Mouse (Mus musculus): ENCODE measurements around the gene Dcbld1.

Dcbld1 gene

DNA sequence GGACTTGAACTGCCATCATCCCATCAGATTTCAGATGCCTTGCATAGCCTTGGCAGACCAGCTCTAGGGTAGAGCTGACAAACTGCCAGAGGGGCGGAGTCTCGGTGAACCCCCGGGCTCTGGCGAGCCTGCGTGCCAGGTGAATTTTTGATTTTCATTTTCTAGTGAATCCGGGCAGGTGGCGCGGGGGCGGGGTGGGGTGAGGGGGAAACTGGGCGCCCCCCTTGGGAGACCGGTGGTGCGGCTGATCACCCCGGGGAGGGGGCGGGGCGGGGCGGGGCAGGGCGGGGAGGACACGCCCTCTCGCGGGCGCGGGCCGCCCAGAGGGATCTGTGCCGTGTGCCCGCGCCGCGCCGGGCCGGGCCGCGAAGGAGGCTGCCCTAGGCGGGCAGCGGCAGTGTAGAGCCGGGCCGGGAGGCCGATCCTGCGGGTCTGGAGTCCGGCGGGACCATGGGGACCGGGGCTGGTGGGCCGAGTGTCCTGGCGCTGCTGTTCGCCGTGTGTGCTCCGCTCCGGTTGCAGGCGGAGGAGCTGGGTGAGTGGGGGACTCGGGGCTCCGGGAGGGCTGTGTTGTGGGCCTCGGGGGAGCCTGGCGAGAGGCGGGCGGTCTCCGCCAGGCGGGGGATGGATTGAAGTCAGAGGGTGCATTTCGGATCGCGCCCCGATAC, at the start of gene Dcbld1:
Gene Dcbld1 (plus strand): TSS at position 319 of the 668 bp plus-strand sequence.
- DNase-seq (ENCODE audit: low spot score), result peak; percentile 34

DNA sequence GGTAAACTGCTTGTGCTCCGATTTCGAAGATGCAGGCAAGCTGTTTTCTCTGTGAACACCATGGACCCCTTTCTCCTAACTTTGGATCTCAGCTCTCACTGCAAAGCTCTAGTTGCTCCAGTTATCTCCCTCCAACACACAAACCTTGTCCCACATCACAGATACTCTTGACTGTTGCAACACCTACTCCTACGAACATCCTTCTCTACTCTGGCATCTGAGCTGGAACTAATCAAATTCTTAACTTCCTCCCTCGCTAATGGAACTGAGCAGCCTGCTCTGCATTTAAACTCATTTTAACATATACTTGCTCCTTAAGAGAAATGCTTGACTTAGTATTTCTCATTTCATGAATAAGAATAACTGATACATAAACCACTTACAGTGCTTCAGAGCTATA, 47.5 kb upstream of the Dcbld1 start:
- DNase-seq (ENCODE audit: low spot score), result no peak

- no peak for DNase-seq (ENCODE audit: low spot score)
Observed at GRCm38 (mm10) chr10:52194957-52195852, 38.2 kb upstream of the Dcbld1 start, which contains the start of gene Ros1. Gene Ros1, minus strand, starts transcription at chr10:52195244.

- no peak for DNase-seq (ENCODE audit: low spot score)
Observed at GRCm38 (mm10) chr10:52204006-52204405, 29.4 kb upstream of the Dcbld1 start.

DNA sequence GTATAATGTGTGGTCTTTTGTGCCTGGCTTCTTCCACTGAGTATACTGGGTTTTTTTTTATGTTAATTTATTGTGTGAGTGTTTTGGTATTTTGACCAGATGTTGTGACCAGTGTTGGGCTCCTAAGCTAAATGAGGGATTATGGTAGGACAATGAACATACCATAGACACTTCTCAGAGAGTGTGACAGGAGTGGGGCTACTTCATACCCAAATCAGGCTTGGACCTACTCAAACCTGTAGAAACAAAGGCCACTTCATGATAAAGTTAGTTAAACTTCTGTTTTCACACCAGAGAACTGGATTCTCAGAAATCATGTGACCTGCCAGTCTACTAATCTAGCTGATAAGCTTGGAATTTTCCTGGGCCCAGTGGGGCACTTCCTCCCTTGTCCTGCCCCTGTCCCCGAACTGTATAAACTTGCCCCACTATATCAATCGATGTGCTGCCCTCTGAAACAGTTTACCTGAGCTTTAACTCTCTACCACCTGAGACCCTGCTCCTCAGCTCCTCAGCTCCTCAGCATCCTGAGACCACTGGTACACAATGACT, 18.1 kb upstream of the Dcbld1 start:
- no peak for DNase-seq (ENCODE audit: low spot score)

DNA sequence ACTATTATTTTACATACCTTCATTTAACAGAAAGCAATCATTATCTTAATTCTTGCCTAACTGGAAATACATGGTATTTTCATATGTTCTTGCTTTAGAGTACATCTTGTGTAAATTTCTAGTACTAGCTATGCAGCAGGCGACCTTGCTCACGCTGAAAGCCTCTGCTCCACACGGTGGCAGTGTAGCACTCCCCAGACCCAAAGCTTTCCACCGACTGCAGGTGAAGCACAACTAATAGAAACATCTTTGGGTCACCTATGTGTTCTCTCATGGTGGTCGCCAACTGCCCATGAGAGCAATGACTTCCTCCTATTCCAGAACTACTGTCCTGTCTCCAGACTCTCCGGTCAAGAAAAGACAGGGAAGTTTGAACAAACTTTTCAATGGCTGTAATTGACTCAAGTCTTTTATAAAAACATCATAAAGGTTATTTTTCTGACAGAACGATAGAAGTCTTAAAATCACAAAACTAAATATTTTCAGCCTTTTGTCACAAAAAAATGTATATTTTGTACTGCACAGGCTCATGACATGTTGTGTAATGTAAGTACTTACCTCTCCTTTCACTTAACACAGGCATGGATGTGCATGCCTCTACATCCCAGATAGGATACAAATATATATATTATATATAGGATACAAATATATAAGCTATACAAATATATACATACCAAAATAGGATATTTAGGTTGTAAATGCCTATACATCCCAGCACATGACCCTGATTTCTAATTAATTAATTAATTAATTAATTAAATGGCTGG, 16.4 kb upstream of the Dcbld1 start:
- DNase-seq (ENCODE audit: low spot score), result no peak

GRCm38 (mm10) chr10:52217564-52217934, 15.9 kb upstream of the Dcbld1 start:
- DNase-seq (ENCODE audit: low spot score), result no peak

- DNase-seq (ENCODE audit: low spot score), result no peak
Observed at GRCm38 (mm10) chr10:52219600-52219999, 13.8 kb upstream of the Dcbld1 start.

GRCm38 (mm10) chr10:52232196-52233176, 933 bp upstream of the Dcbld1 start:
- DNase-seq (ENCODE audit: low spot score), result peak; percentile 1

DNA sequence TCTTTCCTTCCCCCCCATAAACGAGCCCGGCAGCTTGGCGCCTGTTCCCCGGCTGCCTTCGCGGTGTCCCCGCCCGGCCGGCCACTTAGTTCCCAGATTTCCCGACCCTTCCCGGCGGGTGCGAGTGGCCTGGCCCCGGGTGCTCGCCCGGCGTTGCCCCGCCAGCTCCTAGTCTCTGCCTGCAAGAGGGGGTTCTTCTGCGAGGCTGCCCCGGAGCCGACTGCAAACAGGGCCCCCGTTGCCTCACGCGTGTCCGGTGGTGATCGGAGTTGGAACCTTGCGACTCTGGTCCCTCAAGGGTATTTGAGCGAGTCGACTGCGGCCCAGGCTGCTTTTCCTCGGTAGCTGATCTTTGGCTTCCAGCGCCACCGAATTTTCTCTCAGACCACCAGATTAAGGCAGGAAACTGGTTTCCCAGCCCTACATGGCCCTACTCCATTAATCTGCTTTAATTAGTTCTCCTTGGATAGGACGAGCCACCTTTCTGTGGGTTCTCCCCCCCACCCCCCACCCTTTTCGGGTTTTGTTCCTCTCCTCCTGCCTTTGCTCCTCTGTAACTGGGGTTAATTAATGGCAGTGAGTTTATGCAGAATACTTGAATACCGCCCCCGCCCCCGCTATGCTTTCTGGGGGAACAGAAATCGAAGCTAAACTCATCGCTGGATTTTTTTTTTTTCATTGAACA, 692 bp downstream of the Dcbld1 start:
- peak; percentile 5 for DNase-seq (ENCODE audit: low spot score)

GRCm38 (mm10) chr10:52234654-52234981, 1.2 kb downstream of the Dcbld1 start:
- DNase-seq (ENCODE audit: low spot score), result no peak

GRCm38 (mm10) chr10:52235461-52235860, 2.0 kb downstream of the Dcbld1 start:
- DNase-seq (ENCODE audit: low spot score), result no peak

DNA sequence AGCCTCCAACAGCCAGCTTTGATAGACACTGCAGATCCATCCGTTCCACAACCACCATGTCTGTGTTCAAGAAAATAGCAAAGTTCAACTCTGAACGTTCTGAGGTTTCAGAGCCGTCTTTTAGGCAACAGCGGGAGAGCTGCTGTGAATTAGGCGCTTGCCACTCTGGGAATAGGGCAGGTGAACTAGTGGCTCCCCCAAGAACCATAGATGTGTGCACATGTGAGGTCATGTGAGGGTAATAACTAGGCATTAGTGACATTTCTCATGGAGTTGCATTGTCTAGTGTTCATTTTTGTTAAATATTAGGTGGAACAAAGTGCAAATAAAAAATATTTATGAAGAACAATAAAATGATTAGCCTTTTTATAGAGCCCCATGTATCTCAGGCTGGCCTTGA, 8.6 kb downstream of the Dcbld1 start:
- DNase-seq (ENCODE audit: low spot score), result no peak

DNA sequence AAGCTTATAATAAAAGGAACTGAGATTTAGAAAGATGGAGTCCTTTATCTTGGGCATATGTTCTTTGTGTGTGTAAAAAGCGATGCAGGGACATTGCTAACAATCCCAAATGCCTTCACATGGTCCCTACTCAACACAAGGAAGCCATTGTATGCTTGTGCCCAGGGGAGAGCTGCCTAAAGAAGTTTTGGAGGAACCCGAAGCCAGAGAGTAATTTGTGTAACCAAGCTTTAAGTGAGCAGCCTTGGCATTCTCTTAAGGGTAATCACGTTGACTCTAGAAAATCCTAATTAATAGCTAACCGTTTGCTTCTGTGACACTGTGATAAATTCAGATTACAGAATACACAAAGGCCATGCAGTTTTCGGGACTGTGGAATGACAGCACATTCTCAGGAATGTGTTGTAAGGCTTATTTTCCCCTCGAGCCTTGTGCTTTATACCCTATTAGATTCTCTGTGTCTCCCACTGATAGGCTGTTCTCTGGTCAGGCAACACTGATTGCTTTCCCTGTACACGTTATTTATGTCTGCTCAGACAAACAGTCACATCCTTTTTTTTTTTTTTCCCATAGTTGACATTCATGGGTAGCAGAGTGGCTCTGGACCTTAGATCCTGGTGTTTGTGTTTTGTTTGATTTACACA, 9.4 kb downstream of the Dcbld1 start:
- no peak for DNase-seq (ENCODE audit: low spot score)

DNA sequence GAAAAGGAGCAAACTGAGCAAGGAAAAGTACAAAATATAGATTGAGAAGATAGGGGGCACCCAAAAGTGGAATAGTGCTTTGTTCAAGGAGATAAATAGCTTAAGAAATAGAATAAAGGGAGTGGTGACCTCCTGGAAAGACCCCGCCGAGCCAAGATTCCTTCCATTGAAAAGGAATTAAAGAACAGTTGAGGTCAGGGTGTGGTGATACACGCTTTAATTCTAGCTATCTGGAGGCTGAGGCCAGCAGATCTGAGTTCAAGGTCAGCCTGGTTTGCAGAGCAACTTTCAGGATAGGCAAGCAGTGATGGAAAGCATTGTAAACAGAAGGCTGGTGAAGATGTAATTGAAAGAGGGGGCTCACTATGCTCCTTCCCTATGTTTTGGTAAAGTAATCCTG, 12.8 kb downstream of the Dcbld1 start:
- DNase-seq (ENCODE audit: low spot score), result no peak

DNA sequence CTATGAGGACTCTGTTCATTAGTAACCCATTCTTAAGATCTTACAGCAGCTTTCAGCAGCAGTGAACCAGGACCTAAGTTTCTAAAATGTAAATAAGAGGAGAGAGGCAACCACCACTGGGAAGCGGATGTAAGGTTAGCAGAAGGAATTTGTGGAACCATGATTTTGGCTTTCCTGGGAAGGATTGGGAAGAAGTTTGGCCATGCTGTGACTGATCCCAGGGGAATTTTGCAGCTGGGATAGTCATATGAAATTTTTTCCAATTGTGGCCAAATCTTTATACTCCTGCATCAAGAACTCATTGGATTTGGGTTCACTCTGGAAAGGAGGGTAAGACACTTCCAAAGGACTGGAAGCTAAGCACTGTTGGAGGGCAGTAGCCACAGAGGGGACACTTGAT, 18.8 kb downstream of the Dcbld1 start:
- no peak for DNase-seq (ENCODE audit: low spot score)

DNA sequence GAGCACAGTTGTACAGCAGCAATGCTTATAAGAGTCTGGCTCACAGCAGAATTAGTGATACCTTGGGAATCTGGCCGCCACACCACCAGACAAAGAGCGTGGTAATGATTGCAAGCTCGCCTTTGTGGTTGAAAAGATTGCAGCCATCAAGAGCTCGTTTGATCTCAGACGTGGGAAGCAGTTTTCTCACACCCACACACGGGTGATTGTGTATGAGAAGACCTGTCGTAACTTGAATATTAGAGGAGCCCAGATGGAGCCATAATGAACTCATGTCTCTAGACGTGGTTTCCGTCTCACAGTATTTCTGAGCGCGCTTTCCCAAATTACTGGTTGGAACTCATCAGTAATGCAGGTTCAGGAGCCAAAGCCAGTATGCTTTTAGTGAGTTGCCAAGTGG, 20.0 kb downstream of the Dcbld1 start:
- no peak for DNase-seq (ENCODE audit: low spot score)

GRCm38 (mm10) chr10:52257768-52258167, 24.3 kb downstream of the Dcbld1 start:
- DNase-seq (ENCODE audit: low spot score), result no peak

DNA sequence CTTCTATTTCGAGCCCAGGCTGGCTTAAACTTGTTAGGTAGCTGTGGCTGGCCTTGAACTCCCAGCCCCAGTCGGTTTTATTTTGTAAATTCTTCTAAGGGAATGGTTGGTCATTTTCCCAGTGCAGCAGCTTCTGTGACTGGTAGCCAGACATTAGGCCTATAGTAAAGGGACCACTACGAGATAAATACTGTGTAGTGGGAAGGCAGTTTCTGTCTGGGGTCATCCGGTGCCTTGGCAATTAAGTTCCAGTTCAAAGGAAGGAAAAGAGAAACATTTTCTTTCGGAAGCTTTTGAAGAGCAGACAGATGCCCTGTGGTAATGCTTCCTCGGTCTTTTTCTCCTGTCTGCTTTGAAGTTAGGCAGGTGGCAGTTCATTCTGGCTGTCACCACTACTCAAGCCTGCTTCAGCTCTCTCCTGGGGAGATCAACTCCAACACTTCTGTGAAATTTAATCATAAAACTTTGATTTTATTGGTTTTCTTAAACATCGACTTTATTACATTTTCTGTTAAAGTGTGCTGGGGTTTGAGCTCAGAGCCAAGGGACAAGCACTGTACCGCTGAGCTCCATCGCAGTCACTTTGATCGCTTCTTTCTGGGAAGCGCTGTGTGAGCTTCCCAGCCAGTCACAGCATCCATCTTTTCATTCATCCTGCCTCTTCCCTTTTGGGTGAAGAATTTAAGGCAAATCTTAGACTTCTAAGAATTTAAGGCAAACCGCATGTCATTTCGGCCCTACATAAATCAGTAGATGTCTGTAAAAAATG, 24.9 kb downstream of the Dcbld1 start:
- no peak for DNase-seq (ENCODE audit: low spot score)

All from T-cell, adult 2 months (primary cell).